Comparison of ENCODE assay signal across 8 mouse cellular contexts in the genomic region with DNA sequence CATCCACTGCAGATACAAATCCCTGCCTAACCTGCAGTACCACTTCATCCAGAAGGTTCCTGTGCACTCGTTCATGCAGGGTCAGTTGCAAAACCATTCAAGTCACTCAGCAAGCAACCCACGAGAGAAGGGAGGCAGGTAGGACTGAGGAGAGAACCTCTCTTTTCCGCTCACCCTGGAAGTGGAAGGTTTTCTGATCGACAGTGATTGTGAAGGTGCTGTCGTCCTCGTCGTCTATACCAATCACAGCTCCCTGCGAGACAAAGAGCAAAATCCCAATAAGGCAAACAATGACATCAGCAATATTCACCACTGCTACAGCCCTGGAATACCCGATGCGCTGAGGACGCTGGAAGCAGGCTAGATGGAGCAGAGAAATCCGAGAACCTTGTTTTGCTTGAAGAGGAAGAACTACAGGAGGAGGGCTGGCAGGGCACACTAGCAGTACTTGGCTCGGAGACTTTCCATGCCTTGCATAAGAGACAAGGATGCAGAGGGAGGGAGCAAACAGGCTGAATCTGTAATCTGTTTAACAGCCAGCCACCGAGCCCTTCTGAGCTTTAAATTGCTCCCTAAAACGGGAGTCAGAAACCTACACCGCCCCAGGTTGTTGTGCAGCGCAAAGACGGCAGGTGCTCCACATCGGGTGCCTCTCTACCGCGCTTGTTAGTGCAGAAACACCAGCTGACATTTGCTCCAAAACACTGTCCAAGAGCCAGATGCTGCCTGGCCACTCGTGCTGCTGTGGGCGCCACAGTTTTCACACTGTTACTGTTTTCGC. TPM values are rescaled to one million over a fixed set of nuclear protein-coding genes. Genes with fewer than 3 reads are reported as not detected.
A peak's percentile ranks its signal among the peaks of the same experiment; 100 is the strongest.
DNase-seq lines count a peak whose midpoint lies in the region; ATAC-seq and TF ChIP-seq lines count a peak whose summit lies in the region.

No protein-coding gene starts in this region.

- peak overlapping the region; percentile 44 for H3K4me3 ChIP-seq in heart, embryonic 10.5 days
- 0 out of 2 replicates have a peak overlapping the region, but pooled peaks have one; percentile 0 for H3K4me3 ChIP-seq in kidney, embryonic 16.5 days (ENCODE audit: low read length)
- no peak overlapping the region for H3K4me3 ChIP-seq in liver, postnatal 0 days (ENCODE audit: low read depth, low read length)

- ATAC-seq in frontal cortex, adult (ENCODE audit: low TSS enrichment), result peak; percentile 90
- ATAC-seq in kidney, embryonic 16.5 days (ENCODE audit: low FRiP score, low TSS enrichment), result peak; percentile 67; the same call in 1 of the 2 replicates
- peak; percentile 54; the same call in 1 of the 2 replicates for ATAC-seq in liver, postnatal 0 days
- ATAC-seq in megakaryocyte, adult 5-6 weeks (ENCODE audit: poor library complexity, severe bottlenecking), result no peak

- WGBS in heart, embryonic 10.5 days, result 32% methylated on average over 24 of the region's 24 CpGs
- 24% methylated on average over 24 of the region's 24 CpGs for WGBS in kidney, embryonic 16.5 days
- 56% methylated on average over 24 of the region's 24 CpGs for WGBS in liver, postnatal 0 days (ENCODE audit: insufficient replicate concordance)

- H3K36me3 ChIP-seq in heart, embryonic 10.5 days, result no peaks in the 10 kb centered on the region
- H3K36me3 ChIP-seq in kidney, embryonic 16.5 days (ENCODE audit: insufficient read depth, low read length), result 0 out of 2 replicates have a peak, but pooled peaks cover 2% of the 10 kb centered on the region
- peaks cover 11% of the 10 kb centered on the region; the same call in 1 of the 2 replicates for H3K36me3 ChIP-seq in liver, postnatal 0 days (replicated peaks; ENCODE audit: insufficient read depth, low read length)

- no peak for TF ChIP-seq CTCF in liver, postnatal 0 days (IDR thresholded peaks at IDR 0.05; ENCODE audit: low read depth)

- H3K9me3 ChIP-seq in heart, embryonic 10.5 days, result no peaks in the 10 kb centered on the region
- H3K9me3 ChIP-seq in kidney, embryonic 16.5 days (ENCODE audit: low read length), result no peaks in the 10 kb centered on the region
- no peaks in the 10 kb centered on the region for H3K9me3 ChIP-seq in liver, postnatal 0 days (ENCODE audit: low read length)

- peak overlapping the region; percentile 42; the same call in 1 of the 2 replicates for H3K27ac ChIP-seq in heart, embryonic 10.5 days
- H3K27ac ChIP-seq in kidney, embryonic 16.5 days (ENCODE audit: low read length), result peak overlapping the region; percentile 11; the same call in 1 of the 2 replicates
- peak overlapping the region; percentile 22; the same call in 1 of the 2 replicates for H3K27ac ChIP-seq in liver, postnatal 0 days (ENCODE audit: low read depth)

- no peak for TF ChIP-seq EP300 in liver, postnatal 0 days (IDR thresholded peaks at IDR 0.05; ENCODE audit: low read depth)

- 0 out of 2 replicates have a peak overlapping the region, but pooled peaks have one; percentile 1 for H3K9ac ChIP-seq in kidney, embryonic 16.5 days (replicated peaks; ENCODE audit: low read length)
- H3K9ac ChIP-seq in liver, postnatal 0 days (replicated peaks), result peak overlapping the region; percentile 22; the same call in 1 of the 2 replicates

- peaks cover 16% of the 10 kb centered on the region for H3K4me1 ChIP-seq in heart, embryonic 10.5 days
- H3K4me1 ChIP-seq in kidney, embryonic 16.5 days (ENCODE audit: insufficient read depth, low read length), result peaks cover 19% of the 10 kb centered on the region
- no peaks in the 10 kb centered on the region for H3K4me1 ChIP-seq in liver, postnatal 0 days (ENCODE audit: insufficient read depth)

- peak overlapping the region; percentile 43 for H3K4me2 ChIP-seq in kidney, embryonic 16.5 days (replicated peaks; ENCODE audit: low read depth, low read length)
- H3K4me2 ChIP-seq in liver, postnatal 0 days (ENCODE audit: low read depth, low read length), result peak overlapping the region; percentile 52

- no peaks in the 10 kb centered on the region for H3K27me3 ChIP-seq in heart, embryonic 10.5 days (ENCODE audit: insufficient read depth, poor library complexity, severe bottlenecking)
- H3K27me3 ChIP-seq in kidney, embryonic 16.5 days (ENCODE audit: insufficient read depth, low read length), result no peaks in the 10 kb centered on the region
- H3K27me3 ChIP-seq in liver, postnatal 0 days (ENCODE audit: insufficient read depth, low read length), result no peaks in the 10 kb centered on the region

- DNase-seq in frontal cortex, postnatal 10 days (ENCODE audit: low spot score in 2 of 2), result no peak
- peak; percentile 43 to 59 for DNase-seq in cerebellum, postnatal 36 days
- no peak for DNase-seq in heart, embryonic 10.5 days (ENCODE audit: low spot score)
- no peak for DNase-seq in liver, postnatal 0 days
- peak; percentile 51 to 60 for DNase-seq in right cerebral cortex, adult 2 months (ENCODE audit: low spot score in 2 of 2)

RNA-seq across cellular contexts. Expression of gene Osbpl9, which starts 45.4 kb away (rescaled TPM):
- polyA plus RNA-seq in heart, embryonic 10.5 days (2016; fragmentation: Nextera tagmentation; extraction: Ambion mirVana), result 41.1 and 43.5 TPM in 2 replicates
- polyA plus RNA-seq in kidney, embryonic 16.5 days (2015; fragmentation: Nextera tagmentation; extraction: Ambion mirVana), result 75.7 and 77.6 TPM in 2 replicates
- polyA plus RNA-seq in liver, postnatal 0 days (2015; fragmentation: Nextera tagmentation; extraction: Ambion mirVana), result 28.2 and 29.3 TPM in 2 replicates
- 194 and 217 TPM in 2 replicates for total RNA-seq in megakaryocyte, adult 5-6 weeks (2015)
- total RNA-seq in megakaryocyte, adult 5-6 weeks (2017), result 161 and 173 TPM in 2 replicates

Comparison
In these comparisons a context has a peak if more than half of its experiments do, and no peak if none do; other contexts are left out.
1. DNase-seq: peak in cerebellum, postnatal 36 days (2 of 2) and right cerebral cortex, adult 2 months (2 of 2); none in frontal cortex, postnatal 10 days (0 of 2), heart, embryonic 10.5 days (single experiment) and liver, postnatal 0 days (single experiment).
2. Peak in every context shown above with its lines, with median percentiles within 50 percentile points of each other: H3K27ac ChIP-seq.